Mouse (Mus musculus): ENCODE data around the gene Rhoh. TPM values are rescaled to one million over a fixed set of nuclear protein-coding genes. Genes with fewer than 3 reads are reported as not detected.

The Rhoh gene
- total RNA-seq, 2 experiments from 2014 or later: 0.81 to 1.1 TPM

- DNase-seq (ENCODE audit: extremely low spot score in 1 of 2, low spot score in 1 of 2): no peak
Observed at GRCm38 (mm10) chr5:65858898-65859297, 2.1 kb upstream of the Rhoh start.

DNA sequence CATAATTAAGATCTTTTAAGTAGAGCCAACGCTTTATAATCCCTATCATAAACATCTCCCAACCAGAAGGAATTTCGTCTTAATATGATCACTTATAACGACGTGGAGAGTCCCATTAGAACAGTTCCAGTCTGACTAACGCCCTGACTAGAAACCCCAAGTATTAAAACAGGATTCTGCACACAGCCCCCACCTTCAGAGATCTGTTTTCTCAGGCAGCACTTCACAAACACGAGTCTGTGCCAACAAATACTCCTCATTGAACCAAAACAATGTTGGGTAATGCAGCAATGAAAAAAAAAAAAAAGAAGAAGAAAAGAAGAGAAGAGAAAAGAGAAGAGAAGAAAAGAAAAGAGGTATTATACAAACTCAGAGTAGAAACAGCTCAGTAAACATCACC is 1.6 kb upstream of the Rhoh start:
- DNase-seq (ENCODE audit: extremely low spot score in 1 of 2, low spot score in 1 of 2): no peak

GRCm38 (mm10) chr5:65860281-65861000 is 572 bp upstream of the Rhoh start:
- DNase-seq (ENCODE audit: extremely low spot score in 1 of 2, low spot score in 1 of 2): no peak

GRCm38 (mm10) chr5:65862217-65862927 is 1.4 kb downstream of the Rhoh start:
- no peak for DNase-seq (ENCODE audit: extremely low spot score in 1 of 2, low spot score in 1 of 2)

GRCm38 (mm10) chr5:65863349-65863749 is 2.3 kb downstream of the Rhoh start:
- DNase-seq (ENCODE audit: extremely low spot score in 1 of 2, low spot score in 1 of 2): no peak

DNA sequence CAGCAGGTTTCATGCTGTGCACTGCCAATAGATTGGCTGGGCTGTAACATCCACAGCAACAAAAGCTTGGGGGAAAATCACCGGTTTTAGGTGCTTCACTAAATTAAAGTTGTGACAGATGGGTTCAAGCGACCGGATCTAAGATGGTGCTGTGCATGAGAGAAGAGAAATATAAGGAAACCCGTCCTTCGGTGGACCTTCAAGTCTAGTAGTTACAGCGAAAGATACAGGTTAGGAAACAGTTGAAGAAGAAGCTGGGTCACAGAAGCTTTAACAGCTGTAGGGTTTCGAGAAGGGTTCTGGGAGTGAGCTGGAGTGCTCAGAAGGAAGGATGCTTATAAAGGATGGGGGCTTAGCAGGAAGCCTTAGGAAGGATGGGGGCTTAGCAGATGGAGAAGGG is 3.5 kb downstream of the Rhoh start:
- DNase-seq (ENCODE audit: extremely low spot score in 1 of 2, low spot score in 1 of 2): no peak

- DNase-seq (ENCODE audit: extremely low spot score in 1 of 2, low spot score in 1 of 2): no peak
Observed at GRCm38 (mm10) chr5:65864946-65865345, 3.9 kb downstream of the Rhoh start.

DNA sequence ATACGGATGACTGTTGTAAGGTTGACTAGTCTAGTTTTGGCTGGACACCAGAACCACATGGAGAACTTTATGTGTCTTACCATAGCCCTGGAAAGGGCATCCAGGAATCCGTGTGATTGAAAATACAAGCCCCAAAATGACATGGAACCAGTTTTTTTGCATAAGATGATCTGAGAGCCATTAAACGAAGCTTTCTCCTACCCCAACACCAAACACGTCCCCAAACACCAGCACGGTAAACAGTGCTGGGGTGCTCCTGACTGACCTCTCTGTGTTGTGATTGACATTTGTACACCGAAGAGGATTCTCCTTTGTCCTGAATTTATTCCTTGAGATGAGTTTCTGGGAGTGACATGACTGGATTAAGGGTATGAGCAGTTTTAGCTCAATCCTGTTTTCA is 5.6 kb downstream of the Rhoh start:
- DNase-seq (ENCODE audit: extremely low spot score in 1 of 2, low spot score in 1 of 2): no peak

GRCm38 (mm10) chr5:65867380-65868116 is 6.5 kb downstream of the Rhoh start:
- no peak for DNase-seq (ENCODE audit: extremely low spot score in 1 of 2, low spot score in 1 of 2)

DNA sequence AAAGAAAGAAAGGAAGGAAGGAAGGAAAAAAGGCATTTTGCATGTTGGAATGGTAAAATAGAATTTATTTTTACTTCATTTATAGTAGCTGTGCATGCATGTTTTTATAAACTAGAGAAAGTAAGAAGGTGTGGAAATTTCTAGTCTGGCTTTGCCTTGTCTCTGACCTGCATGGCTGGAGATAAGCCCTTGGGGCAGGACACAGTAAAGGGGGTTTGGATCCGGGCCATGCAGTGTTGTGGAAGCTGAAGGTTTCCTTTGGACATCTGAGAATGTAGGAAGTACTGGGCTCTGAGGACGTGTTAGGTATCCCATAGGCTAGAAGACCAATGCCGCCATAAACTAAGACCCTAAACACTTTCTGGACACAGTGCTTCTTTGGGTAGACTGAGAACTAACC is 7.4 kb downstream of the Rhoh start:
- DNase-seq (ENCODE audit: extremely low spot score in 1 of 2, low spot score in 1 of 2): no peak

- no peak for DNase-seq (ENCODE audit: extremely low spot score in 1 of 2, low spot score in 1 of 2)
Observed at GRCm38 (mm10) chr5:65869660-65870059, 8.6 kb downstream of the Rhoh start.

DNA sequence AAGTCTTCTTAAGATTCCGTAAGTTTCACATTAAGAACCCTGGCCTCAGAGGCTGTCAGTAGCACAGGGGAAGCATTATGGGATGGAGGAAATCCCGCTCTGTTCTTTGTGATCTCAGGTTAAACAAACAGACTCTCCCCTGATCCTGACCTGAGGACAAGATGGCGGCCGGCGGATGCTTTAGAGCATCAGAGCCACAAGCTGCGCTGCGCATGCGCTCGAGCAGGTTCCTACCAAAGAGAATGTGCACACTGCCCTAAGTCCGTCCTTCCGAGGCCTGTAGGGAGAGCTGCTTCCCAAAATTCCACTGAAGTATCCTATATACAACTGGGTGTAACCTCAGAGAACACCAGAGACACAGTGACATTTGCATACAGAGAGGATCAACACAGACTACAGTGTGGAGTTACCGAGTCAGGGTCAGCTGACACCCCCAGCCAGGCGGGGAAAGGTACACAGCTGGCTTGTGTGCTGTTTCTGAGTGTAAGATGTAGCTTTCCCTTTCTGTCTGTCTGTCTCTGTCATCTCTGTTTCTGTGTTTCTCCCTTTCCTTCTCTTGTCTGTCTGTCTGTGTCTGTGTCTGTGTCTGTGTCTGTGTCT is 10.4 kb downstream of the Rhoh start:
- no peak for DNase-seq (ENCODE audit: extremely low spot score in 1 of 2, low spot score in 1 of 2)

DNA sequence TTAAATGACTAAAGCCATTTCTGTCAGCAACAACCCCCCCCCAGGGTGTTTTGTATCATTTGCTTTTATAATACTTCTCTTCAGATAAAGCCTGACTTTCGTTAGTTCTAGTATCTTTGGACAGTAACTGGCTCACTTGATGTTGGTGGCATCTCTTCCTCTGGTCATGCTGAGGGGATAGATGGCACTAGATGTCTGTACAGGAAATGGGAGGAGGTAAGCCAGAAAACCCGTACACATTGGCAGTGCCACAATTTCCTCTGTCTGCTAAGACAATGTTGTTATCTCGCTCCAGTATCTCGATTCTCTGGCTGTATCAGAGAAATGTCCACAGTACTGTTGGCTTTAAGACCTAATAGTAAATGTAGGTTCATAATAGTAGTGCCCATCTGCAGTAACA is 12.2 kb downstream of the Rhoh start:
- DNase-seq (ENCODE audit: extremely low spot score in 1 of 2, low spot score in 1 of 2): no peak

DNA sequence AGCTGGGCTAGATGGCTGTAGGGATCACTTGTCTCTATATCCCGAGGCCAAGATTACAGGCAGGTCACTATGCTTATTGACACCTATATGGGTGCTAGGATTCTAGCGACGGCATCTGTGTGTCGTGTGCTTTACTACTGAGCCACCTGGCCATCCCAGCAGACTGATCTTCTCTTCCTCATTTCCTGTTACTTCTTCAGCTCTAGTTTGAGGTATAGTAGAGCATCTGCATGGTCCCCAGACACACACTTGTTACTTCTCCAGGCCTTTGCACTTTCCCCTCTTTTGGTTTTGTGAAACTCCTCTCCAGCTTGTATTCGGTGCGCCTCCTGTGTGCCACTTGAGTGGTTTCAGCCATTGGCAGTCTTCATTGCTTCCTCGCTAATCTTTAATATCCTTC is 14.3 kb downstream of the Rhoh start:
- DNase-seq (ENCODE audit: extremely low spot score in 1 of 2, low spot score in 1 of 2): no peak

DNA sequence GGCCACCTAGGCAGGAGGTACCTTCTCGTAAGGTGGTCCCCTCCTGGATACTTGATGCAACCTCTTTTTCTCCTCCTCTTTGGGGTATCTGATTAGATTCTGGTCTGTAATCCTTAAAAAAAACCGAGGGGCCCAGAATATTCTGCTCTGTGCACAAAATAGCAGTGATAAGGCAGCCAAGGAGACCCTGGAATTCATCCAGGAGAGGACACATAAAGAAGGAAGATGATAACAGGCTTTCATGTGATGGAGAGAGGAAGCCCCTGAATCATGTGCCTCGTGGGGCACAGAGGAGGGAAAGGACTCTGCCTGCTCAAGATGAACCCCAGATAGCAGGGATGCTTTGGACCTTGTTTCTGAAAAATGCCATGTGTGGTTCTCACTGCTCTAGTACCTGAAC is 17.4 kb downstream of the Rhoh start:
- no peak for DNase-seq (ENCODE audit: extremely low spot score in 1 of 2, low spot score in 1 of 2)

DNA sequence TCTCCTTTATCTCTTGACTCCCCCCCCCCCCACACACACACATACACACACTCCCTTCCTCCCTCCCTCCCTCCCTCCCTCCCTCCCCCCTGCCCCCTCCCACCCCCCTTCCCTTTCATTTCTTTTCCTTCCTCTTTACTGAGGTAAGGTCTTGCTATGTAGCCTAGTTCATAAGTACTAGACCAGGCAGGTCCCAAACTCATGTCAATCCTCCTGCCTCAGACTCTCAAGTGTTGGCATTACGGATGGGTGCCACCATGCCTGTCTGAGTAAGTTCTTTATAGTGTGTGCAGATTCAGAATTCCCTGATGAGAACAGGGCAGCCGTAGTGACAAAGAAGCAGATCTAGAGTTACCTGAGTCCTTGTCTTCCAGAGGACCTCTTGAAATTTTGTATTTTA is 20.2 kb downstream of the Rhoh start:
- DNase-seq (ENCODE audit: extremely low spot score in 1 of 2, low spot score in 1 of 2): no peak

GRCm38 (mm10) chr5:65882476-65883205 is 21.6 kb downstream of the Rhoh start:
- DNase-seq (ENCODE audit: extremely low spot score in 1 of 2, low spot score in 1 of 2): no peak

- DNase-seq (ENCODE audit: extremely low spot score in 1 of 2, low spot score in 1 of 2): no peak
Observed at GRCm38 (mm10) chr5:65883355-65883754, 22.3 kb downstream of the Rhoh start.

GRCm38 (mm10) chr5:65885699-65886443 is 24.9 kb downstream of the Rhoh start:
- DNase-seq (ENCODE audit: extremely low spot score in 1 of 2, low spot score in 1 of 2): no peak

DNA sequence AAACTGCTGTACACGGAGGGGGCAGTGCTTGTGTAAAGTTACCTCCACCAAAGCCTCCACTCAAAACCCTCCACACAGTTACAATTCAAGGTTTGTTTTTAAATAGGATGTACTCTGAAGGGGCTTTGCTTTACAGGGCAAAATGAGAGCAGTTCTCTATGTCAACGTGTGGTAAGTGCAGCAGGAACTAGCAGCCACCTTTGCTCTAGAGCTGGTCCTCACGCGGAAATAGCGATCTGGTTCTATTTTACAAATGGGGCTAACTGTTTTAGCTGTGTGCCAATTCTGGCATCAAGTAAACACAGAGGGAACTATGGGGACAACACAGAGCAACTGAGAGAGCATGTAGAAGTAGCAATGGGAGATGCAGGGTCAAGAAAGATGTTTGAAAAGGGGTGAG is 27.1 kb downstream of the Rhoh start:
- no peak for DNase-seq (ENCODE audit: extremely low spot score in 1 of 2, low spot score in 1 of 2)

Data from layer of hippocampus, postnatal 25 days (tissue).